Mouse (Mus musculus) liver, embryonic 13.5 days (tissue): Measurements from ENCODE around the gene Rnf19b. TPM values are rescaled to one million over a fixed set of nuclear protein-coding genes. Genes with fewer than 3 reads are reported as not detected.

Source experiments
- ATAC-seq: fragments of 200-750 bp; cut with Nextera tagmentation; 2 replicates; pipeline ENCODE4 v1.8.0; 2017; ENCODE audit warnings: low read depth, mild to moderate bottlenecking, moderate number of reproducible peaks, moderate library complexity
- DNase-seq: peaks from one replicate; pipeline ENCODE4 v3.0.0; 2022
- H3K27ac ChIP-seq: fragments of 300-500 bp; sonication (generic); 2 replicates; pipeline ENCODE4 v1.5.1; 2015; ENCODE audit warnings: moderate library complexity, mild to moderate bottlenecking, inconsistent platforms
- H3K27me3 ChIP-seq: fragments of 300-500 bp; sonication (generic); 2 replicates; pipeline ENCODE4 v1.6.1; 2015; ENCODE audit warnings: mild to moderate bottlenecking, inconsistent platforms
- H3K36me3 ChIP-seq: fragments of 300-500 bp; sonication (generic); 2 replicates; pipeline ENCODE4 v1.6.1; 2015; ENCODE audit warnings: mild to moderate bottlenecking, inconsistent platforms
- H3K4me1 ChIP-seq: fragments of 300-500 bp; sonication (generic); replicated peaks from 2 replicates; pipeline ENCODE4 v1.6.1; 2015; ENCODE audit warnings: inconsistent platforms
- H3K4me2 ChIP-seq: fragments of 300-500 bp; sonication (generic); 2 replicates; pipeline ENCODE4 v1.6.1; 2015; ENCODE audit warnings: inconsistent platforms, mild to moderate bottlenecking, moderate library complexity
- H3K4me3 ChIP-seq: fragments of 300-500 bp; sonication (generic); replicated peaks from 2 replicates; pipeline ENCODE4 v1.5.1; 2015; ENCODE audit warnings: mild to moderate bottlenecking, inconsistent platforms
- H3K9ac ChIP-seq: fragments of 300-500 bp; sonication (generic); 2 replicates; pipeline ENCODE4 v1.6.1; 2015; ENCODE audit warnings: mild to moderate bottlenecking, inconsistent platforms
- H3K9me3 ChIP-seq: fragments of 300-500 bp; sonication (generic); replicated peaks from 2 replicates; pipeline ENCODE4 v1.6.1; 2016; ENCODE audit warnings: inconsistent platforms
- WGBS: fragments of 180-500 bp; shearing (Covaris S2); methylation state at CpG from one replicate; pipeline ENCODE4 v1.1.7; 2015; ENCODE audit not compliant: insufficient replicate concordance; 5-methylcytosine and 5-hydroxymethylcytosine counted together
- polyA plus RNA-seq: library from polyadenylated mRNA; unstranded; fragments of >200 nt; fragmentation: Nextera tagmentation; extraction: Ambion mirVana; gene quantifications from 2 replicates; pipeline ENCODE4 v1.2.1, GENCODE M21; 2015

Rnf19b gene
- polyA plus RNA-seq, 1 experiment from 2014 or later, result 4.8 TPM

- no peak overlapping the region for H3K4me3 ChIP-seq
- no peak for DNase-seq
- no peak overlapping the region for H3K9ac ChIP-seq
- H3K9me3 ChIP-seq, result no peaks in the 10 kb centered on the region
- no peak for ATAC-seq
- H3K27me3 ChIP-seq, result no peaks in the 10 kb centered on the region
- WGBS, result 78% methylated on average over 3 of the region's 3 CpGs
- H3K27ac ChIP-seq, result no peak overlapping the region
- H3K4me1 ChIP-seq, result no peaks in the 10 kb centered on the region
- no peak overlapping the region for H3K4me2 ChIP-seq
- peaks cover 75% of the 10 kb centered on the region for H3K36me3 ChIP-seq
Observed at GRCm38 (mm10) chr4:129081939-129082338, 23.9 kb downstream of the Rnf19b start.

DNA sequence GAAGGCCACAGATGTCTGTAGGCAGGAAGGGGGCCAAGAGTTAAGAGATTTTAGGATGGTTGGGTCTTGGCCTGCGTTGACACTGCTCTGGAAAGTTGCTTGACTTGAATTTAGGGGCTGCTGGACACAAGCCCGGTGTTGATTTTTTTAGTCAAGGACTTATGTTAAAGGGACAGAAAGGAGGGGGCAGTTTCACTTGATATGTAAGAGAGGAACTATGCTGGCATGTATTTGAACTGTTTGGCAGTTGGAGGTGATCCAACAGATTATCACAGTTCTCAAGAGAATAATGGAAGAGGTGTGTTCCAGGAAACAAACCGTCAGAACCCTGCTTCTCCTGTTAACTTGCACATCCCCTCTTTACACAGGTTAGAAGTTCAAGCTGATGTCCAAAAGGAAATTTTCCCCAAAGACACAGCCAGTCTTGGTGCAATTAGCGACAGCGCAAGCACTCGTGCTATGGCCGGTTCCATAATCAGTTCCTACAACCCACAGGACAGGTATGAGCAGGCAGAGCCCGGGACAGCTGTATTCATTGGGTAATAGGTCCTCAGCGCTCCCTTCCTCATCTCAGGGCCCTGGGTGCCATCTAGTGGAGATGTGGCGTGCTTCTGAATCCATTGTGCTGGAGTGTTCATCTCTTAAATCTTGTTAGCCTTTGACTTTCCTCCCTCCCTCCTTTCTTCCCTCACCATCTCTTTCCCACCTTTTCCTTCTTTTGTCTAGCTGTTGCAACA, 24.5 kb downstream of the Rnf19b start:
- Histone ChIP-seq H3K4me3 (no peak overlapping the region), H3K9ac (no peak overlapping the region), H3K4me2 (no peak overlapping the region), H3K4me1 (no peaks in the 10 kb centered on the region), H3K9me3 (no peaks in the 10 kb centered on the region), H3K27me3 (0 out of 2 replicates have a peak, but pooled peaks cover 2% of the 10 kb centered on the region), H3K36me3 (peaks cover 70% of the 10 kb centered on the region), H3K27ac (no peak overlapping the region)
- WGBS, result 43% methylated on average over 10 of the region's 10 CpGs
- DNase-seq (peak; percentile 43), ATAC-seq (peak; percentile 29; the same call in 1 of the 2 replicates)

- no peaks in the 10 kb centered on the region for H3K4me1 ChIP-seq
- H3K36me3 ChIP-seq, result peaks cover 49% of the 10 kb centered on the region
- no peak overlapping the region for H3K4me3 ChIP-seq
- H3K27me3 ChIP-seq, result 0 out of 2 replicates have a peak, but pooled peaks cover 2% of the 10 kb centered on the region
- 90% methylated on average over 9 of the region's 9 CpGs for WGBS
- H3K27ac ChIP-seq, result no peak overlapping the region
- no peaks in the 10 kb centered on the region for H3K9me3 ChIP-seq
- no peak overlapping the region for H3K9ac ChIP-seq
- no peak for DNase-seq
- no peak overlapping the region for H3K4me2 ChIP-seq
- ATAC-seq, result no peak
Observed at GRCm38 (mm10) chr4:129084896-129085295, 26.8 kb downstream of the Rnf19b start.

DNA sequence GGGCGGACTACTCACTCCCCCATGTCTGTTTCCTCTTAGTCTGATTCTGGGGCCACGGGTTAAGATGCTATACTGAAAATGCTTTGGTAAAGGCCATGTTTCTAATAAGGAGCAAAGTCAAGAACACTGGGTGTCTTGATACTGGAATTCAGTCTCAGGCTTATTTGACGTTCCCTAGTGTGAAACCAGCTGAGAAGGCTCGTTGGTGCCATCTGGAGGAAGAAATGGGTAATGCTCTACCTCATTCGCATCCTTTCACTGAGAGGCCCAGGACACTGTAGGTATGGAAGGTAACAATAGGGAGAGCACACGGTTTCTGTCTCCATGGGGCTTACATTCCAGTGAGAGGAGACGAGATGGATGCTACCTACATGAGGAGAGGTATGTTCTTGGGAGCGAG, 28.0 kb downstream of the Rnf19b start:
- DNase-seq, result peak; percentile 22
- WGBS, result 24% methylated on average over 8 of the region's 8 CpGs
- Histone ChIP-seq H3K9ac (no peak overlapping the region), H3K4me1 (no peaks in the 10 kb centered on the region), H3K27me3 (0 out of 2 replicates have a peak, but pooled peaks cover 2% of the 10 kb centered on the region), H3K9me3 (no peaks in the 10 kb centered on the region), H3K36me3 (peaks cover 38% of the 10 kb centered on the region), H3K4me3 (no peak overlapping the region), H3K27ac (no peak overlapping the region), H3K4me2 (no peak overlapping the region)
- no peak for ATAC-seq

DNA sequence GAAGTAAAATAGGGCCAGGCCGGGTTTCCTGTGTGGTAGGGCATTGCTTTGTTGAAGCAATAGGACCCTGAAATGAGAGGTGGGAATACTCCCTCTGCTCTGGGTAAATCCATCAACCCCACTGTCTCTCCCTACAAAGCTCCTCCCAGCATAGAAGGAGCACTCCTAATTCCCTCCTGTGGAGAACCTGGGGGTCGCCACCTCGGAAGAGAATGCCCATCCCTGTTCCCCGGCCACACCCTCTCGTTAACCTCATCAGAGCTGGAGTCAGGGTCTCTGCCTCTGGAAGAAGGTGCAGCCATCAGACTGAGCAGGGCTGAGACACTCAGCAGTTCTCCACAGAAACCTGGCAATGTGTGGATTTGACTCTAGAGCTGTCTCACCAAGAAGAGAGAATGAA, 29.8 kb downstream of the Rnf19b start:
- 51% methylated on average over 5 of the region's 5 CpGs for WGBS
- Histone ChIP-seq H3K4me1 (no peaks in the 10 kb centered on the region), H3K4me3 (no peak overlapping the region), H3K27me3 (0 out of 2 replicates have a peak, but pooled peaks cover 2% of the 10 kb centered on the region), H3K9me3 (no peaks in the 10 kb centered on the region), H3K27ac (no peak overlapping the region), H3K36me3 (peaks cover 25% of the 10 kb centered on the region), H3K4me2 (no peak overlapping the region), H3K9ac (no peak overlapping the region)
- DNase-seq, result no peak
- ATAC-seq, result no peak

GRCm38 (mm10) chr4:129095276-129095675, 37.2 kb downstream of the Rnf19b start:
- no peaks in the 10 kb centered on the region for H3K36me3 ChIP-seq
- peaks cover 21% of the 10 kb centered on the region for H3K27me3 ChIP-seq
- WGBS, result 29% methylated on average over 15 of the region's 15 CpGs
- H3K27ac ChIP-seq, result no peak overlapping the region
- no peak overlapping the region for H3K9ac ChIP-seq
- no peaks in the 10 kb centered on the region for H3K4me1 ChIP-seq
- no peak for DNase-seq
- H3K4me3 ChIP-seq, result no peak overlapping the region
- H3K4me2 ChIP-seq, result no peak overlapping the region
- ATAC-seq, result no peak
- no peaks in the 10 kb centered on the region for H3K9me3 ChIP-seq

- Histone ChIP-seq H3K27me3 (peaks cover 21% of the 10 kb centered on the region), H3K4me1 (0 out of 2 replicates have a peak, but pooled peaks cover under 1% of the 10 kb centered on the region), H3K9me3 (no peaks in the 10 kb centered on the region), H3K4me2 (no peak overlapping the region), H3K4me3 (no peak overlapping the region), H3K9ac (no peak overlapping the region), H3K36me3 (no peaks in the 10 kb centered on the region), H3K27ac (no peak overlapping the region)
- WGBS, result 57% methylated on average over 7 of the region's 7 CpGs
- ATAC-seq (no peak), DNase-seq (no peak)
Observed at GRCm38 (mm10) chr4:129097006-129097405, 38.9 kb downstream of the Rnf19b start.

DNA sequence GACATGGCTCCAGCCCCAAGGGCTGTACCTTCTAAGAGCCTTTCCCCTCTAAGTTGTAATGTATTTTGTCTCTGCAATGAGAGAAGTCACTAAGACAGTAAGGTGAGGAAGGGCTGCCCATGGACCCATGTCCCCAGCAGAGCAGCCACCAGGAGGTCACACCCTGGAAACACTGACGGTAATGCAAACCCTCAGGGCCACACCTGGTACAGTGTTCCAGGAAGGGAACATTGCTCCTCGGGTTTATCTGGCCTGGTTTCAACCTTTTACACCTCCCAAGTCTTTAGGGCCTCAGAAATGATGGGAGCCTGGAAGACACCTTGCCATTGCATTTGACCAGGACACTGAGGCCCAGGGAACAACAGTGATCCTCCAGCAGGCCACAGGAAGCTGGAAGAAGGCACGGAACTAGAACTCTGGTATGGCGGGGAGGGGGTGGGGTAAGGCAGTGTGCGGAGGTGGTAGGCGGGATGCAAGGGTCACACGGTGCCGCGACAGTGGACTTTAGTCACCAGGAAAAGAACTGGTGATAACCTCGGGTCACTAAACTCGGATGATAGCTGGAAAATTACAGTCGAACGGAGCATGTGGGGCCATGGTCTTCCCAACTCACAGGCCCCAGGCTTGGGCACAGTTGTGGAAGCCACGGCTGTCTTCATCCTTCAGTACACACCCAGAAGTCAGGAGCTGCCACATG, 44.2 kb downstream of the Rnf19b start:
- WGBS, result 61% methylated on average over 14 of the region's 14 CpGs
- Histone ChIP-seq H3K27me3 (peaks cover 42% of the 10 kb centered on the region), H3K9ac (no peak overlapping the region), H3K9me3 (no peaks in the 10 kb centered on the region), H3K27ac (no peak overlapping the region), H3K4me1 (peaks cover 22% of the 10 kb centered on the region), H3K4me3 (no peak overlapping the region), H3K36me3 (no peaks in the 10 kb centered on the region), H3K4me2 (no peak overlapping the region)
- DNase-seq, result no peak
- peak; percentile 42 for ATAC-seq

DNA sequence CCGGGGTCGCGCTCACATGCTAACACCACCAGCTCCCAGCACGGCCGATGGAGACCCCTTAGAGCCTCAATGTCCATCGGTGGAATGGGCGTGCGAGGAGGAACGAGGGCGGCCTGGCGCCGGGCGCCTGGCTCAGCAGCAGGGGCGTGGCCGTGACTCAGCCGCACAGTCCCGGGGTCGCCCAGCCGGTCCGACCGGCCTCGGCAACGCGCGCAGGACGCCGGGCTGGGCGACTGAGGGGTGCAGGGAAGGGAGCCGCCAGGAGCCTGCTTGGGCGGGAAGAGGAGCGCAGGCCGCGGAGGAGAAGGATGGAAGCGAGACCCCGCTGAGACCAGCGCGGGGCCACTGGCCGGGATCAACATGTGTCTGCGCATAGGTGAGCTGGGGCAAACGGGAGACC, 47.3 kb downstream of the Rnf19b start, which contains the start of gene Tmem54:
Tmem54 (plus strand) TSS at position 193 of the 400 bp plus-strand sequence.
- ATAC-seq (no peak), DNase-seq (no peak)
- peaks cover 55% of the 10 kb centered on the region for H3K27me3 ChIP-seq

DNA sequence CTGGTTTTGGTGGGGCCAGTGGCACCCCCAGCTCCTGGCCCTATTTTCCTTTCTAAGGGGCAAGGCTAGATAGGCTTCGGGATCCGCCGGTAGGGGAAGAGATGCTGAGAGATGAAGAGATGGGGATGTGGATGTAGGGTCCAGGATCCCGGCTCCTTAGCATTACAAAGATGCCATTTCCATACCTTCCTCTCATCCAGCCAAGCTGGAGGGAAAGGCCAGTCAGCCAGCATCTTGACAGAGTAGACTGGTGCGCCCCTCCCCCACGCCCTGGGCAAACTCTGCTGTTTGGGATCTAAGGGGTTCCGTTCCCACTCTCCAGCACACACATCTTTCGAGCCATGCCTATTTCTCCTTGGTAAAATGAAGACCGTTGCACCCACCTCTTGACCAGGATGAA, 48.0 kb downstream of the Rnf19b start:
- H3K9me3 ChIP-seq, result no peaks in the 10 kb centered on the region
- H3K4me3 ChIP-seq, result no peak overlapping the region
- H3K4me2 ChIP-seq, result peak overlapping the region; percentile 48; the same call in 1 of the 2 replicates
- no peak overlapping the region for H3K27ac ChIP-seq
- no peaks in the 10 kb centered on the region for H3K36me3 ChIP-seq
- H3K27me3 ChIP-seq, result peaks cover 55% of the 10 kb centered on the region
- DNase-seq (no peak), ATAC-seq (no peak)
- no peak overlapping the region for H3K9ac ChIP-seq
- peaks cover 31% of the 10 kb centered on the region for H3K4me1 ChIP-seq
- WGBS, result 17% methylated on average over 9 of the region's 9 CpGs

More for the DNA sequence above, 47.3 kb downstream of the Rnf19b start, which contains the start of gene Tmem54:
- no peaks in the 10 kb centered on the region for H3K9me3 ChIP-seq
- peaks cover 25% of the 10 kb centered on the region for H3K4me1 ChIP-seq
- H3K9ac ChIP-seq, result 0 out of 2 replicates have a peak within 1 kb of the TSS, but pooled peaks have one; percentile 2
- no peaks in the 10 kb centered on the region for H3K36me3 ChIP-seq
- no peak within 1 kb of the TSS for H3K27ac ChIP-seq
- peak within 1 kb of the TSS; percentile 30 for H3K4me3 ChIP-seq
- 2% methylated on average over 40 of the region's 40 CpGs for WGBS
- peak within 1 kb of the TSS; percentile 48 for H3K4me2 ChIP-seq

GRCm38 (mm10) chr4:129107348-129107899, 49.4 kb downstream of the Rnf19b start:
- Histone ChIP-seq H3K4me1 (peaks cover 30% of the 10 kb centered on the region), H3K4me2 (no peak overlapping the region), H3K27me3 (peaks cover 55% of the 10 kb centered on the region), H3K36me3 (no peaks in the 10 kb centered on the region), H3K4me3 (no peak overlapping the region), H3K9ac (no peak overlapping the region), H3K9me3 (no peaks in the 10 kb centered on the region), H3K27ac (no peak overlapping the region)
- no peak for DNase-seq
- WGBS, result 51% methylated on average over 10 of the region's 10 CpGs
- no peak for ATAC-seq
